Mouse (Mus musculus) liver, embryonic 13.5 days (tissue): ENCODE measurements around the gene Lamc3. TPM values are rescaled to one million over a fixed set of nuclear protein-coding genes. Genes with fewer than 3 reads are reported as not detected.
A peak's percentile ranks its signal among the peaks of the same experiment; 100 is the strongest.
"Not testable (repeated sequence)": the region's sequence is repeated elsewhere in the genome, so short reads cannot be mapped to it uniquely, and the experiment has no call there.

Experiments
- ATAC-seq: fragments of 200-750 bp; cut with Nextera tagmentation; 2 replicates; pipeline ENCODE4 v1.8.0; 2017; ENCODE audit warnings: low read depth, mild to moderate bottlenecking, moderate number of reproducible peaks, moderate library complexity
- DNase-seq: peaks from one replicate; pipeline ENCODE4 v3.0.0; 2022
- H3K27ac ChIP-seq: fragments of 300-500 bp; sonication (generic); 2 replicates; pipeline ENCODE4 v1.5.1; 2015; ENCODE audit warnings: moderate library complexity, mild to moderate bottlenecking, inconsistent platforms
- H3K27me3 ChIP-seq: fragments of 300-500 bp; sonication (generic); 2 replicates; pipeline ENCODE4 v1.6.1; 2015; ENCODE audit warnings: mild to moderate bottlenecking, inconsistent platforms
- H3K36me3 ChIP-seq: fragments of 300-500 bp; sonication (generic); 2 replicates; pipeline ENCODE4 v1.6.1; 2015; ENCODE audit warnings: mild to moderate bottlenecking, inconsistent platforms
- H3K4me1 ChIP-seq: fragments of 300-500 bp; sonication (generic); replicated peaks from 2 replicates; pipeline ENCODE4 v1.6.1; 2015; ENCODE audit warnings: inconsistent platforms
- H3K4me2 ChIP-seq: fragments of 300-500 bp; sonication (generic); 2 replicates; pipeline ENCODE4 v1.6.1; 2015; ENCODE audit warnings: inconsistent platforms, mild to moderate bottlenecking, moderate library complexity
- H3K4me3 ChIP-seq: fragments of 300-500 bp; sonication (generic); replicated peaks from 2 replicates; pipeline ENCODE4 v1.5.1; 2015; ENCODE audit warnings: mild to moderate bottlenecking, inconsistent platforms
- H3K9ac ChIP-seq: fragments of 300-500 bp; sonication (generic); 2 replicates; pipeline ENCODE4 v1.6.1; 2015; ENCODE audit warnings: mild to moderate bottlenecking, inconsistent platforms
- H3K9me3 ChIP-seq: fragments of 300-500 bp; sonication (generic); replicated peaks from 2 replicates; pipeline ENCODE4 v1.6.1; 2016; ENCODE audit warnings: inconsistent platforms
- WGBS: fragments of 180-500 bp; shearing (Covaris S2); methylation state at CpG from one replicate; pipeline ENCODE4 v1.1.7; 2015; ENCODE audit not compliant: insufficient replicate concordance; 5-methylcytosine and 5-hydroxymethylcytosine counted together
- polyA plus RNA-seq: library from polyadenylated mRNA; unstranded; fragments of >200 nt; fragmentation: Nextera tagmentation; extraction: Ambion mirVana; gene quantifications from 2 replicates; pipeline ENCODE4 v1.2.1, GENCODE M21; 2015

The Lamc3 gene
- polyA plus RNA-seq, 1 experiment from 2014 or later = 0.02 TPM

- Histone ChIP-seq H3K4me1 (peaks cover 11% of the 10 kb centered on the region; the same call in 1 of the 2 replicates), H3K9ac (no peak overlapping the region), H3K4me2 (no peak overlapping the region), H3K9me3 (no peaks in the 10 kb centered on the region), H3K27me3 (no peaks in the 10 kb centered on the region), H3K27ac (no peak overlapping the region), H3K36me3 (no peaks in the 10 kb centered on the region), H3K4me3 (no peak overlapping the region)
- 16% methylated on average over 8 of the region's 8 CpGs for WGBS
- DNase-seq = no peak
- ATAC-seq = no peak
These were observed 17.5 kb downstream of the Lamc3 start for GRCm38 (mm10) chr2:31904622-31905021.

GRCm38 (mm10) chr2:31905682-31906081, 18.6 kb downstream of the Lamc3 start:
- DNase-seq (no peak), ATAC-seq (no peak)
- Histone ChIP-seq H3K36me3 (no peaks in the 10 kb centered on the region), H3K4me2 (no peak overlapping the region), H3K9me3 (no peaks in the 10 kb centered on the region), H3K27me3 (no peaks in the 10 kb centered on the region), H3K4me3 (no peak overlapping the region), H3K4me1 (peaks cover 11% of the 10 kb centered on the region; the same call in 1 of the 2 replicates), H3K9ac (no peak overlapping the region), H3K27ac (no peak overlapping the region)
- 26% methylated on average over 9 of the region's 9 CpGs for WGBS

GRCm38 (mm10) chr2:31906407-31906806, 19.3 kb downstream of the Lamc3 start:
- WGBS = 60% methylated on average over 9 of the region's 9 CpGs
- no peak overlapping the region for H3K9ac ChIP-seq
- no peaks in the 10 kb centered on the region for H3K27me3 ChIP-seq
- no peak overlapping the region for H3K27ac ChIP-seq
- H3K36me3 ChIP-seq = no peaks in the 10 kb centered on the region
- no peak for DNase-seq
- H3K4me1 ChIP-seq = peaks cover 11% of the 10 kb centered on the region; the same call in 1 of the 2 replicates
- ATAC-seq = no peak
- no peak overlapping the region for H3K4me3 ChIP-seq
- H3K9me3 ChIP-seq = no peaks in the 10 kb centered on the region
- no peak overlapping the region for H3K4me2 ChIP-seq

GRCm38 (mm10) chr2:31912575-31912974, 25.5 kb downstream of the Lamc3 start:
- no peak overlapping the region for H3K4me2 ChIP-seq
- H3K27ac ChIP-seq = no peak overlapping the region
- no peaks in the 10 kb centered on the region for H3K36me3 ChIP-seq
- DNase-seq = no peak
- H3K4me1 ChIP-seq = no peaks in the 10 kb centered on the region
- H3K27me3 ChIP-seq = no peaks in the 10 kb centered on the region
- H3K4me3 ChIP-seq = no peak overlapping the region
- no peak overlapping the region for H3K9ac ChIP-seq
- 59% methylated on average over 4 of the region's 4 CpGs for WGBS
- no peak for ATAC-seq
- no peaks in the 10 kb centered on the region for H3K9me3 ChIP-seq

- H3K4me3 ChIP-seq, H3K36me3 ChIP-seq, H3K27ac ChIP-seq, H3K27me3 ChIP-seq, DNase-seq, ATAC-seq, H3K9me3 ChIP-seq, H3K4me2 ChIP-seq, H3K9ac ChIP-seq, H3K4me1 ChIP-seq: not testable (repeated sequence)
These were observed 27.1 kb downstream of the Lamc3 start for GRCm38 (mm10) chr2:31914213-31914612.

GRCm38 (mm10) chr2:31915112-31915511, 28.0 kb downstream of the Lamc3 start:
- Histone ChIP-seq H3K27me3 (0 out of 2 replicates have a peak, but pooled peaks cover 1% of the 10 kb centered on the region), H3K9ac (no peak overlapping the region), H3K4me2 (no peak overlapping the region), H3K27ac (no peak overlapping the region), H3K4me3 (no peak overlapping the region), H3K4me1 (no peaks in the 10 kb centered on the region), H3K9me3 (no peaks in the 10 kb centered on the region), H3K36me3 (no peaks in the 10 kb centered on the region)
- ATAC-seq (no peak), DNase-seq (peak; percentile 38)
- 18% methylated on average over 4 of the region's 4 CpGs for WGBS

GRCm38 (mm10) chr2:31917636-31918035, 30.5 kb downstream of the Lamc3 start:
- no peaks in the 10 kb centered on the region for H3K9me3 ChIP-seq
- no peak for DNase-seq
- peaks cover 10% of the 10 kb centered on the region; the same call in 1 of the 2 replicates for H3K27me3 ChIP-seq
- H3K4me2 ChIP-seq = no peak overlapping the region
- 21% methylated on average over 4 of the region's 4 CpGs for WGBS
- no peak overlapping the region for H3K9ac ChIP-seq
- H3K36me3 ChIP-seq = no peaks in the 10 kb centered on the region
- no peak overlapping the region for H3K27ac ChIP-seq
- H3K4me3 ChIP-seq = no peak overlapping the region
- 0 out of 2 replicates have a peak, but pooled peaks have one; percentile 20 for ATAC-seq
- no peaks in the 10 kb centered on the region for H3K4me1 ChIP-seq

- WGBS = 47% methylated on average over 4 of the region's 4 CpGs
- Histone ChIP-seq H3K4me1 (no peaks in the 10 kb centered on the region), H3K27me3 (peaks cover 15% of the 10 kb centered on the region), H3K36me3 (no peaks in the 10 kb centered on the region), H3K4me2 (no peak overlapping the region), H3K4me3 (no peak overlapping the region), H3K9me3 (no peaks in the 10 kb centered on the region), H3K9ac (no peak overlapping the region), H3K27ac (no peak overlapping the region)
- ATAC-seq (no peak), DNase-seq (no peak)
These were observed 36.6 kb downstream of the Lamc3 start for GRCm38 (mm10) chr2:31923645-31924044.

GRCm38 (mm10) chr2:31924811-31925210, 37.7 kb downstream of the Lamc3 start:
- H3K4me3 ChIP-seq = no peak overlapping the region
- DNase-seq = no peak
- no peak for ATAC-seq
- 23% methylated on average over 9 of the region's 9 CpGs for WGBS
- H3K27me3 ChIP-seq = peaks cover 15% of the 10 kb centered on the region
- no peaks in the 10 kb centered on the region for H3K36me3 ChIP-seq
- H3K4me2 ChIP-seq = no peak overlapping the region
- no peak overlapping the region for H3K27ac ChIP-seq
- H3K4me1 ChIP-seq = no peaks in the 10 kb centered on the region
- H3K9ac ChIP-seq = no peak overlapping the region
- H3K9me3 ChIP-seq = no peaks in the 10 kb centered on the region

GRCm38 (mm10) chr2:31925936-31926335, 38.8 kb downstream of the Lamc3 start:
- ATAC-seq (no peak), DNase-seq (no peak)
- Histone ChIP-seq H3K4me1 (no peaks in the 10 kb centered on the region), H3K27ac (no peak overlapping the region), H3K36me3 (no peaks in the 10 kb centered on the region), H3K4me3 (no peak overlapping the region), H3K27me3 (peaks cover 12% of the 10 kb centered on the region), H3K9ac (no peak overlapping the region), H3K4me2 (no peak overlapping the region), H3K9me3 (no peaks in the 10 kb centered on the region)
- 42% methylated on average over 4 of the region's 4 CpGs for WGBS

GRCm38 (mm10) chr2:31929664-31930063, 42.6 kb downstream of the Lamc3 start:
- no peak overlapping the region for H3K27ac ChIP-seq
- no peak overlapping the region for H3K4me3 ChIP-seq
- H3K27me3 ChIP-seq = no peaks in the 10 kb centered on the region; the same call in 1 of the 2 replicates
- no peaks in the 10 kb centered on the region for H3K9me3 ChIP-seq
- no peak overlapping the region for H3K4me2 ChIP-seq
- ATAC-seq (no peak), DNase-seq (no peak)
- 50% methylated on average over 3 of the region's 3 CpGs for WGBS
- no peaks in the 10 kb centered on the region for H3K36me3 ChIP-seq
- H3K4me1 ChIP-seq = peaks cover 4% of the 10 kb centered on the region; the same call in 1 of the 2 replicates
- H3K9ac ChIP-seq = no peak overlapping the region

GRCm38 (mm10) chr2:31934551-31934950, 47.5 kb downstream of the Lamc3 start:
- H3K9ac ChIP-seq = no peak overlapping the region
- no peak overlapping the region for H3K4me3 ChIP-seq
- no peaks in the 10 kb centered on the region for H3K9me3 ChIP-seq
- no peak overlapping the region for H3K27ac ChIP-seq
- H3K4me1 ChIP-seq = peaks cover 4% of the 10 kb centered on the region; the same call in 1 of the 2 replicates
- DNase-seq (no peak), ATAC-seq (no peak)
- WGBS = 57% methylated on average over 4 of the region's 4 CpGs
- no peak overlapping the region for H3K4me2 ChIP-seq
- H3K36me3 ChIP-seq = no peaks in the 10 kb centered on the region
- no peaks in the 10 kb centered on the region; the same call in 1 of the 2 replicates for H3K27me3 ChIP-seq
